Mouse (Mus musculus) ovary, adult 10 weeks (tissue): ENCODE results near the gene Zscan10. TPM values are rescaled to one million over a fixed set of nuclear protein-coding genes. Genes with fewer than 3 reads are reported as not detected.

Source experiments
- polyA plus RNA-seq: library from polyadenylated mRNA; stranded (reverse); fragments of 350-450 nt; fragmentation: Illumina TruSeq; extraction: RNeasy Lipid Tissue Mini Kit (QIAGEN cat#74804); gene quantifications from one replicate; pipeline ENCODE4 v1.2.3, GENCODE M21; 2014

Zscan10 gene
- not detected for polyA plus RNA-seq

DNA sequence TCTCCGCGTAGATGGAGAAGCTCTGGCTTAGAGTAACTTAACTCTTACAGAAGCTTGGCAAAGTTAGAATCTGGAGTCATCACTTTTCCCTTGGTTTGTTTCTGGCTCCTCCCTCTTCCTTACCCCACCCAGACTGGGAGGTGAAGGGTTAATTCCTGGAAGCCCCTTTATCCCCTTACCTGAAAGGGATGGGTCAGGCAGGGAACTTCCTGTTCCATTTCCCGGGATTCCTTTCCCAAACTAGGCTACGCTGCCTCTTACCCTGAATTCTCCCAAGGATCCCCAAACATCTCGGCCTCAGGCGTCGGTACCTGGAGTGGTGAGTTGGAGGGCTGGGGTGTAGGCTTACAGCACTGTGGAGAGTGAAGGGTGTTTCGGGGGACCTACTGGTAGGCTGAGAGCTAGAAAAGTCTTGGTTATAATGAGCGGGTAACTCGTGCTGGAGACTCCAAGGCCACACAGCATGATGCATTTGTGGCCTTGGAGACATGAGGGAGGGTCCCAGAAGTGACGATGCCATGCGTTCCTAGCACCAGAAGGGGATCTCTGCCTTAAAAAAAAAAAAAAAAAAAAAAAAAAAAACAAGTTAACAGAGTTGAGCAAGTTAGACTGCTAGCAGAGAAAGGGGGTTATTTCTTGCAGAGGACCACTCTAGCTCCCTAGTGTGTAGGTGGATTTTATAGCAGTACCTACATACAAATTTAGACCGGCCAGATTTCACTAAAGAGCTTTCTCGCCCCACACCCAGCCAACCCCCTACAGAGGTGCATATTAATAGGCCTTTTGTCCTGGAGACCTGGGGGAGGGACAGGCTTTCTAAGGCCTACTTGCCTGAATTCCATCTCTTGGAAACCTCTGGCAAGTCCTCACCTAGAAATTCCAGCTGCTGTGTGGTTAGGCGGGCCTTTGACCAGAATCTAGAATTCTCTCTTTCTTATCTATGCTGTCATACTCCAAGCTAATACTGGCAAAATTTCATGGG, at the start of gene Zscan10:
Gene Zscan10 (plus strand): TSS at position 216 of the 982 bp plus-strand sequence.

DNA sequence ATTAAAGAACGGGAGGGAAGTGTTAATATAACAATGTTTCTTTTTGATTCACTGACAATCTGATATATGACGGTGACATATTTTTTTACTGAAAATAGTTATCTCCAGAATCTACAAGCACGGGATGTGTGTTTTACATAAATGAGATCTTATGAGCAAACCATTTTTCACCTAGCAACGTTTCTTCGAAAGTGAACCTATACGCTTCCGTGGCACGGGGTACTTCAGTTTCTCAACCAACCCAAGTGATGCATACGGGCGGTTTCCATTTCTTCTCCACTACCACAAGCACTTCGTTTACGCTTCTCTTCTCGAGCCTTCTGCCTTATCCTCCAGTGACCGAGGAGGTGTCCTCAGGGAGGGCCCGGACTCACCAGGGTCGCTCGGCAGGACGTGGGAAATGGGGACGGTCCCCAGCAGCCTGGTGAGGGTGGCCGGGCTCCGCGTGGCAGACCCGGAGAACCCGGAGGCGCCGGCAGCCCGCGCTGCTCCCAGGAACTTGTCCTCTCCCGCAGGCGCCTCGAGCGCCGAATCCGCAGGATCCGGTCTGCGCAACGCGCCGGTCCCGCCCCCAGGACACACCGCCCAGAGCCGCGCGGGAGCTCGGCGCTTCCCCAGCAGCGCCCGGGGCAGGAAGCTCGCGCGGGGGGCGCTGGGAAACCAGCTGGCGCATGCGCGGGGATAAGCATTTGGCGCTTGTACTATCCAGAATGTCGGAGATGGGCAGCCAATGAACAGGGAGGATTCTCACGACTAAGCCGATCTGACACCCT, 36.9 kb upstream of the Zscan10 start, which contains the start of gene Zfp213:
Gene Zfp213 (minus strand): TSS at position 644 of the 773 bp plus-strand sequence.

DNA sequence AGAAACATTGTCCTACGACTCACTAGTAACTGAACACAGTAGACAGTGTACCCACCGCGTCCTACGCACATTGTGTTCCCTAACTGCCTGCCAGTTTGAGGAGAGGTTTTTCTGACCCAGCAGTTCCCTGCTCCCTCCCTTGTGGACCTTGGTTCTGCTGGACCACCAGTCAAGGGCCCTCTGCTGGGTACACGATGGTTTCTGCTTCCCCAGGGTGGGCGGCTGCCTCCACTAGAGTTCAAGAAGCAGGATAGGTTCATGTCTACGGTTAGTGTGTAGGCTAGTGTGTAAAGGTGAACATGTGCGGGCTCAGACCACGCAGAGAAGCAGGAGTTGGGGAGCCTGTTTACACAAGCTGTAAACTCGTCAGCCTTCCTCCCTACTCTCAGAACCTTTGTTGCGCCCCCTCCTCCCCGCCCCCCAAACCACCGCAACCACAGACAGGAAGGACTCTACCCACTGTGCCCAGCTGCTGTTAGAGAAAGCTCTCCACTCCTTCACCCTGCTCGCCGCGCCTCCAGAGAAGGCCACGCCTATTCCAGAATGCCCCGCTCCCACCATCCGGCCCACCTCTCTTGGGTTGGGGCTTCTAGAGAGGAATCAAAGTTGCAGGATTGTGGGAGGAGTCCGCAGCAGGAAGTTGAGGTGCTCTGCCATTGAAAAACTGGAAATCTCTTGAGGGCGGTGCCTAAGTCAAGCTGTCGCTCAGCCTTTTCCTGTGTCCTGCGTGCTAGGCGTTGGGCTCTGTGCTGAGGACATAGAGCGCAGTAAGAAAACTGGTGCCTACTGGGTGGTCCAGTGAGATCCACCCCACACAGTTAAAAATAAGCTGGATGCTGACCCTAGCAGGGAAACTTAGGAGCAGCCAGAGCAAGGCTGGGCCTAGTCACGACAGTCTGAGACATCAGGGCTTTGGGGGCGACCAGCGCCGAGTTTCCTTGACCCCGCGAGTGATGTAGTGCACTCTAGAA, 1.8 kb upstream of the Zscan10 start, which contains the start of gene Zfp13:
Gene Zfp13 (minus strand): TSS at position 906 of the 971 bp plus-strand sequence.

DNA sequence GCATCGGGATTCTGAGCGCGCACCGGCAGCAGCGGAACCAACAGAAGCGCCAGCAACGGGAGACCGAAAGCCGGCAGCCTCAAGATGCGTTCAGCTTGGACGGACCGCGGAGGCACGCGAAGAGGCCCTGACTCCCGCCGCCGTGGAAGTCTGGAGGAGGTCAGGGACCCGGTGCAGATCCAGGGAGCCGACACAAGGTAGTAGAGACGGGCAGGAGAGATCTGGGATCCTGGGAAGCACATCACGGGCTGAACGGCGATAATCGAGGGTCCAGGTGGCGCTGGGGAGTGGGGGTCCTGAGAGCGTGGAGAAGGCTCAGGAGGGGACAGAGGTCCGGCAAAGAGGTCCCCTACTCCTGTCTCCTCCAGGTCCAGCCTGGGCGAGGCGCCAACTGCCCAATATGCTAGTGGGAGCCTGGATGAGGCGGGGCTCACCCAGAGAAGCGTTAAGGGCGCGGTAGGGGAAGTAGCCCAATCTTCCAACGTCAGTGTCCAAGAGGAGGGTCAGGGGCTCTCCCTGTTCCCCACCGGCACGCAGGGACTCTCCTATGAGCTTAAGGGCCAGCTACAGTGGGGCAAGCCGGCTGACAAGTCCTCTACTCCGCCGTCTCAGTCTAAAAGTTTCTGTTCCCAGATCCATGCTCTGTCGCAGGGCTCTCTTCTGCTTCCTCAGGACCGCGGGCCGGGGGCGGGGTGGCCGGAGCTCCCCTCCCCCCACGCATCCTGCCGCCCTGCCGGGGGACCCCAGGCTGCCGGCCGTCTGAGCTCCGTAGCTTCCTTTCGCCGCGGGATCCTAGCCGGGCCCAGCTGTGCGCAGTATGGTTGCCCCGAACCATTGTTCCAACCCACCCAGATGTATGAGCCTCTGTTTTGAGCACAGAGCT, 44.2 kb downstream of the Zscan10 start, which contains the start of gene Mmp25:
Gene Mmp25 (minus strand): TSS at position 665 of the 883 bp plus-strand sequence.

DNA sequence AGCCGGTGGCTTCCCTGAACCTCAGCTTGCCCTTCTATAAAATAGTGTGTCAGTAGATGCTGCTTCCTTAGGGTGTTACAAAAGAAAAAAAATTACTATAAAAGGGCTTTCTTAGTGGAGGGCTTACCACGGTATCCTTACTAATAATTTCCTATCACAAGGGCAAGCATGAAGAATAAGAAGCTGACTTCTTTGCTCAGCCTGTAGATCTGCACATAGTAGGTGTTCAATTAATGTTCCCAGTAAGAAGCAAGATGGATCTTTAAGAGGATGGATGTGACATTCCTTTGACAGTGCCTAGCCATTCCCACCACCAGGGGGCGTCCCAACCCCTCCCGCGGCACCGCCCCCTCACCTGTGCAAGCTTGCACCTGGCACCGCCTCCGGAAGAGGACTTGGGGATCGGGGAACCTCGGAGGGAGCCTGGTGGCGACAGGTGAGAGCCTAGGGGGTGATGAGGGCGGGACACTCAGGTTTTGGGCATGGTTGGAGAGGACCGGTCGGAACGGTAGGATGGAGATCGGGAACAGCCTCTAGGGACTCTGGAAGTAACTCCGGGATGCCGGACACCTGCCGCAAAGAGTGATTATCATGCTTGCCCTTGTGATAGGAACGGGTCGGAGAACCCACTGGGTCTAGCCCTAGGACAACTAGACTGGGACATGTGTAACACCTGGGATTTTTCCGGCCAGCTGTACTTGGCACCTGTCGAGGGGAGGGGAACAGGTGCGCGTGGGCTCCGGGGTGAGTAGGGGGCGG, 59.6 kb downstream of the Zscan10 start, which contains the start of gene Bicdl2:
Gene Bicdl2 (plus strand): TSS at position 390 of the 759 bp plus-strand sequence.

Other genes with a start within 250 kb of the Zscan10 start
- gene Vmn2r116, start 216.3 kb upstream of the Zscan10 start, polyA plus RNA-seq, result not detected
- not detected for gene Vmn2r117, start 121.2 kb upstream of the Zscan10 start, polyA plus RNA-seq
- gene Zfp213, start 36.6 kb upstream of the Zscan10 start, polyA plus RNA-seq, result 1.5 TPM
- gene Zfp13, start 1.4 kb upstream of the Zscan10 start, polyA plus RNA-seq, result not detected
- gene Mmp25, start 44.4 kb downstream of the Zscan10 start, polyA plus RNA-seq, result 0.26 TPM
- gene Bicdl2, start 59.6 kb downstream of the Zscan10 start, polyA plus RNA-seq, result not detected
- 3.5 TPM for gene Hcfc1r1, start 72.7 kb downstream of the Zscan10 start, polyA plus RNA-seq
- 3.6 TPM for gene Thoc6, start 73.0 kb downstream of the Zscan10 start, polyA plus RNA-seq
- not detected for gene Tnfrsf12a, start 76.6 kb downstream of the Zscan10 start, polyA plus RNA-seq
- not detected for gene Cldn6, start 78.4 kb downstream of the Zscan10 start, polyA plus RNA-seq
- not detected for gene Cldn9, start 83.2 kb downstream of the Zscan10 start, polyA plus RNA-seq
- not detected for gene 1520401A03Rik, start 121.9 kb downstream of the Zscan10 start, polyA plus RNA-seq
- gene Pkmyt1, start 125.5 kb downstream of the Zscan10 start, polyA plus RNA-seq, result 0.46 TPM
- gene Paqr4, start 140.0 kb downstream of the Zscan10 start, polyA plus RNA-seq, result 2.0 TPM
- not detected for gene Kremen2, start 145.0 kb downstream of the Zscan10 start, polyA plus RNA-seq
- gene Flywch1, start 170.7 kb downstream of the Zscan10 start, polyA plus RNA-seq, result 0.34 TPM
- gene Flywch2, start 185.2 kb downstream of the Zscan10 start, polyA plus RNA-seq, result not detected
- gene Srrm2, start 189.7 kb downstream of the Zscan10 start, polyA plus RNA-seq, result 111 TPM
- gene Elob, start 228.3 kb downstream of the Zscan10 start, polyA plus RNA-seq, result 18.7 TPM
- gene Prss33, start 235.2 kb downstream of the Zscan10 start, polyA plus RNA-seq, result not detected
- gene Prss32, start 243.0 kb downstream of the Zscan10 start, polyA plus RNA-seq, result not detected
- not detected for gene Prss41, start 243.3 kb downstream of the Zscan10 start, polyA plus RNA-seq